Mouse (Mus musculus) CH12.LX (cell line): ENCODE measurements at regions not wholly inside any gene's neighbourhood (a gene's known extent, or its start where the extent isn't known, plus 50 kb on each side); places are given as distances from the start of the nearest gene placed in this dataset.

ENCODE experiments used
- CTCF ChIP-seq, 2 experiments: IDR thresholded peaks in 1 of 2; conservative IDR thresholded peaks in 1 of 2; 2 replicates each; pipeline ENCODE4 v1.5.1; 2011 to 2012; ENCODE audit warnings: low read depth in 2 of 2, low read length in 2 of 2, improper control_type of control experiment in 1 of 2, inconsistent platforms in 1 of 2, mild to moderate bottlenecking in 1 of 2, moderate library complexity in 1 of 2
- EP300 ChIP-seq: IDR thresholded peaks from 2 replicates; pipeline ENCODE4 v1.6.1; 2011; ENCODE audit warnings: low read length, improper control_type of control experiment
- ETS1 ChIP-seq: conservative IDR thresholded peaks from 2 replicates; pipeline ENCODE4 v1.6.1; 2012; ENCODE audit warnings: low read depth, mild to moderate bottlenecking, inconsistent platforms, low read length, improper control_type of control experiment, moderate library complexity
- MAFK ChIP-seq: IDR thresholded peaks from 2 replicates; pipeline ENCODE4 v1.6.1; 2011; ENCODE audit warnings: low read length, improper control_type of control experiment; ENCODE audit not compliant: insufficient replicate concordance
- MAX ChIP-seq: IDR thresholded peaks from 2 replicates; pipeline ENCODE4 v1.6.1; 2011; ENCODE audit warnings: low read length, improper control_type of control experiment
- MXI1 ChIP-seq: IDR thresholded peaks from 2 replicates; pipeline ENCODE4 v1.6.1; 2011; ENCODE audit warnings: mild to moderate bottlenecking, low read depth, low read length, improper control_type of control experiment
- MYC ChIP-seq: IDR thresholded peaks from 2 replicates; pipeline ENCODE4 v1.6.1; 2011; ENCODE audit warnings: low read depth, mild to moderate bottlenecking, improper control_type of control experiment, low read length
- NRF1 ChIP-seq: IDR thresholded peaks from 2 replicates; pipeline ENCODE4 v1.6.1; 2014; ENCODE audit warnings: low read depth, mild to moderate bottlenecking, inconsistent platforms, low read length, improper control_type of control experiment, moderate library complexity
- POLR2A ChIP-seq: IDR thresholded peaks from 2 replicates; pipeline ENCODE4 v1.6.1; 2011; ENCODE audit warnings: low read depth, mild to moderate bottlenecking, improper control_type of control experiment, low read length
- POLR2AphosphoS2 ChIP-seq: IDR thresholded peaks from 2 replicates; pipeline ENCODE4 v1.6.1; 2011; ENCODE audit warnings: low read depth, low read length, improper control_type of control experiment
- TCF12 ChIP-seq: IDR thresholded peaks from 2 replicates; pipeline ENCODE4 v1.6.1; 2014; ENCODE audit warnings: low read depth, mild to moderate bottlenecking, inconsistent platforms, low read length, improper control_type of control experiment
- USF1 ChIP-seq: IDR thresholded peaks from 2 replicates; pipeline ENCODE4 v1.6.1; 2014; ENCODE audit warnings: low read depth, mild to moderate bottlenecking, inconsistent platforms, low read length, improper control_type of control experiment
- ZMIZ1 ChIP-seq: IDR thresholded peaks from 2 replicates; pipeline ENCODE4 v1.6.1; 2012; ENCODE audit warnings: low read depth, mild to moderate bottlenecking, inconsistent platforms, low read length, improper control_type of control experiment

- TF ChIP-seq EP300 (no peak), CTCF (conservative IDR thresholded peaks at IDR 0.05 in 1 of 2, IDR thresholded peaks at IDR 0.05 in 1 of 2; ENCODE audit: low read depth in 2 of 2, low read length in 2 of 2) (no peak), MXI1 (no peak), POLR2AphosphoS2 (no peak), USF1 (no peak), POLR2A (no peak), ZMIZ1 (no peak), ETS1 (no peak), TCF12 (no peak), MAX (no peak), NRF1 (no peak), MYC (no peak), MAFK (no peak)
Observed at GRCm38 (mm10) chr17:93598181-93598685, 399.4 kb downstream of the Adcyap1 start.
